Mouse (Mus musculus): ENCODE measurements around the gene Etnk2. TPM values are rescaled to one million over a fixed set of nuclear protein-coding genes. Genes with fewer than 3 reads are reported as not detected.

The Etnk2 gene
- polyA plus RNA-seq, 1 experiment: 5.6 TPM

- no peak for DNase-seq
- peak overlapping the region; percentile 19; the same call in 1 of the 2 replicates for H3K27ac ChIP-seq (ENCODE audit: insufficient read depth, low read length)
- no peak for TF ChIP-seq POLR2A (IDR thresholded peaks at IDR 0.05; ENCODE audit: borderline replicate concordance, insufficient read depth, low read length)
- no peak for TF ChIP-seq CTCF (IDR thresholded peaks at IDR 0.05; ENCODE audit: borderline replicate concordance, insufficient read depth, low read depth, low read length)
These were observed 4.5 kb downstream of the Etnk2 start for GRCm38 (mm10) chr1:133367606-133368488.

GRCm38 (mm10) chr1:133368644-133369043, 5.3 kb downstream of the Etnk2 start:
- Histone ChIP-seq H3K4me3 (replicated peaks; ENCODE audit: insufficient read depth, low read depth, low read length) (no peak overlapping the region), H3K27me3 (ENCODE audit: control insufficient read depth, insufficient read depth, low read length) (no peaks in the 10 kb centered on the region), H3K27ac (ENCODE audit: insufficient read depth, low read length) (0 out of 2 replicates have a peak overlapping the region, but pooled peaks have one; percentile 19), H3K4me1 (ENCODE audit: control insufficient read depth, insufficient read depth, low read length) (peaks cover 15% of the 10 kb centered on the region)
- TF ChIP-seq POLR2A (IDR thresholded peaks at IDR 0.05; ENCODE audit: borderline replicate concordance, insufficient read depth, low read length) (no peak), CTCF (IDR thresholded peaks at IDR 0.05; ENCODE audit: borderline replicate concordance, insufficient read depth, low read depth, low read length) (no peak)
- peak; percentile 24 to 25 for DNase-seq
- WGBS: 31% methylated on average over 10 of the region's 10 CpGs

More at GRCm38 (mm10) chr1:133367606-133368488, 4.5 kb downstream of the Etnk2 start:
- WGBS: 41% methylated on average over 11 of the region's 11 CpGs
- Histone ChIP-seq H3K27me3 (ENCODE audit: control insufficient read depth, insufficient read depth, low read length) (no peaks in the 10 kb centered on the region), H3K4me3 (replicated peaks; ENCODE audit: insufficient read depth, low read depth, low read length) (no peak overlapping the region), H3K4me1 (ENCODE audit: control insufficient read depth, insufficient read depth, low read length) (peaks cover 15% of the 10 kb centered on the region)

GRCm38 (mm10) chr1:133370352-133370751, 7.0 kb downstream of the Etnk2 start:
- no peak for TF ChIP-seq CTCF (IDR thresholded peaks at IDR 0.05; ENCODE audit: borderline replicate concordance, insufficient read depth, low read depth, low read length)
- no peak for TF ChIP-seq POLR2A (IDR thresholded peaks at IDR 0.05; ENCODE audit: borderline replicate concordance, insufficient read depth, low read length)
- Histone ChIP-seq H3K4me1 (ENCODE audit: control insufficient read depth, insufficient read depth, low read length) (peaks cover 15% of the 10 kb centered on the region), H3K27me3 (ENCODE audit: control insufficient read depth, insufficient read depth, low read length) (no peaks in the 10 kb centered on the region), H3K27ac (ENCODE audit: insufficient read depth, low read length) (no peak overlapping the region), H3K4me3 (replicated peaks; ENCODE audit: insufficient read depth, low read depth, low read length) (no peak overlapping the region)
- no peak for DNase-seq
- 51% methylated on average over 4 of the region's 4 CpGs for WGBS

- no peak for TF ChIP-seq CTCF (IDR thresholded peaks at IDR 0.05; ENCODE audit: borderline replicate concordance, insufficient read depth, low read depth, low read length)
- no peak for TF ChIP-seq POLR2A (IDR thresholded peaks at IDR 0.05; ENCODE audit: borderline replicate concordance, insufficient read depth, low read length)
- WGBS: 77% methylated on average over 6 of the region's 6 CpGs
- no peaks in the 10 kb centered on the region for H3K27me3 ChIP-seq (ENCODE audit: control insufficient read depth, insufficient read depth, low read length)
These were observed 8.1 kb downstream of the Etnk2 start for GRCm38 (mm10) chr1:133371431-133371830.

GRCm38 (mm10) chr1:133372113-133372512, 8.7 kb downstream of the Etnk2 start:
- H3K4me3 ChIP-seq (replicated peaks; ENCODE audit: insufficient read depth, low read depth, low read length): no peak overlapping the region
- peaks cover 15% of the 10 kb centered on the region for H3K4me1 ChIP-seq (ENCODE audit: control insufficient read depth, insufficient read depth, low read length)
- no peak for DNase-seq
- no peak for TF ChIP-seq CTCF (IDR thresholded peaks at IDR 0.05; ENCODE audit: borderline replicate concordance, insufficient read depth, low read depth, low read length)
- TF ChIP-seq POLR2A (IDR thresholded peaks at IDR 0.05; ENCODE audit: borderline replicate concordance, insufficient read depth, low read length): no peak
- no peak overlapping the region for H3K27ac ChIP-seq (ENCODE audit: insufficient read depth, low read length)
- H3K27me3 ChIP-seq (ENCODE audit: control insufficient read depth, insufficient read depth, low read length): no peaks in the 10 kb centered on the region
- WGBS: 75% methylated on average over 8 of the region's 8 CpGs

More at GRCm38 (mm10) chr1:133371431-133371830, 8.1 kb downstream of the Etnk2 start:
- Histone ChIP-seq H3K27ac (ENCODE audit: insufficient read depth, low read length) (no peak overlapping the region), H3K4me3 (replicated peaks; ENCODE audit: insufficient read depth, low read depth, low read length) (no peak overlapping the region), H3K4me1 (ENCODE audit: control insufficient read depth, insufficient read depth, low read length) (peaks cover 15% of the 10 kb centered on the region)
- no peak for DNase-seq

GRCm38 (mm10) chr1:133375696-133376346, 12.4 kb downstream of the Etnk2 start:
- H3K4me3 ChIP-seq (replicated peaks; ENCODE audit: insufficient read depth, low read depth, low read length): no peak overlapping the region
- no peaks in the 10 kb centered on the region for H3K4me1 ChIP-seq (ENCODE audit: control insufficient read depth, insufficient read depth, low read length)
- no peaks in the 10 kb centered on the region for H3K27me3 ChIP-seq (ENCODE audit: control insufficient read depth, insufficient read depth, low read length)
- H3K27ac ChIP-seq (ENCODE audit: insufficient read depth, low read length): no peak overlapping the region
- no peak for TF ChIP-seq CTCF (IDR thresholded peaks at IDR 0.05; ENCODE audit: borderline replicate concordance, insufficient read depth, low read depth, low read length)
- no peak for TF ChIP-seq POLR2A (IDR thresholded peaks at IDR 0.05; ENCODE audit: borderline replicate concordance, insufficient read depth, low read length)
- DNase-seq: no peak
- WGBS: 37% methylated on average over 10 of the region's 10 CpGs

GRCm38 (mm10) chr1:133377547-133377946, 14.2 kb downstream of the Etnk2 start:
- TF ChIP-seq CTCF (IDR thresholded peaks at IDR 0.05; ENCODE audit: borderline replicate concordance, insufficient read depth, low read depth, low read length) (no peak), POLR2A (IDR thresholded peaks at IDR 0.05; ENCODE audit: borderline replicate concordance, insufficient read depth, low read length) (no peak)
- no peaks in the 10 kb centered on the region for H3K4me1 ChIP-seq (ENCODE audit: control insufficient read depth, insufficient read depth, low read length)
- H3K27me3 ChIP-seq (ENCODE audit: control insufficient read depth, insufficient read depth, low read length): no peaks in the 10 kb centered on the region
- H3K27ac ChIP-seq (ENCODE audit: insufficient read depth, low read length): no peak overlapping the region
- 83% methylated on average over 5 of the region's 5 CpGs for WGBS
- no peak overlapping the region for H3K4me3 ChIP-seq (replicated peaks; ENCODE audit: insufficient read depth, low read depth, low read length)
- no peak for DNase-seq

Data from cerebellum, adult 2 months (tissue).